Mouse (Mus musculus) urinary bladder, adult 18-20 months (tissue): ENCODE results near the gene Strn3.

Source experiments
- DNase-seq, 2 experiments: peaks; one replicate each; pipeline ENCODE4 v3.0.0; 2022; ENCODE audit warnings: low spot score in 2 of 2, mixed read lengths in 2 of 2

The Strn3 gene

GRCm38 (mm10) chr12:51691845-51692632 lies at the start of gene Strn3:
Gene Strn3, minus strand, starts transcription at chr12:51691897.
- peak; percentile 84 to 95 for DNase-seq

DNA sequence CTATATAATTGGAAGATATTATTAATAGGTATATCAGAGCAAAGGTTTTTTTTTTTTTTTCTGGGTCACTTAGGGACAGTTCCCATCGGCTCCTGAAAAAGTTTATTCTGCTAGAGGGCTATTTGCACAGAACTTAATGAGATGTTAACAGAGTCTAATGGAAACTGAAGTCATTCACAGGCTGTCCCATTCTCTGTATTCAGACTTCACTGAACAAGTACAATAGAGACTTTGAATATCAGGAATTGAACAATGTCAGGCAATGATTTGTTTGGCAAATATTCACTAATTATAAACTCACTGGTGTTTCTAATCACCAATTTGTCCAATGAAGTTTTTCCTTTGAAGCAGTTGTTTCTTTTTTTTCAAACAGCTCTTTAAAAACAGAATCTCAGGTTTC lies 45.1 kb upstream of the Strn3 start:
- DNase-seq, result no peak

DNA sequence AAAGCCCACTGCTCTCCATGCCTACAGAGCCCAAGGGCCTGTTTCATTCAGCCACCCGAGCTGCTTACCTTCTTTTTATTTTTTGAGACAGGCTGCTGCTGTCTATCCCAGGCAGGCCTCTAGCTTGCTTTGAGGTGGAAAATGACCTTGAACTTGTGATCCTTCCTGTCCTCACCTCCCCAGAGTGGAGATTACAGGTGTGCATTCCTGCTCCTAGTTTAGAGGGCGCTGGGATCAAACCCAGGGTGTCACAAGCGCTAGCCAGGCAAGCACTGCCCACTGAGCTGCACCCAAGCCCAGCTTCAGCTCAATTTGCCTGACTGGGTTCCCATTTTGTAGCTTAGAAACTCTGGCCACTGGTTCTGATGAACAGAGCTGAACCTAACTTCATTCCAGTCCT lies 44.7 kb upstream of the Strn3 start:
- DNase-seq, result no peak

- DNase-seq, result no peak
Measured at GRCm38 (mm10) chr12:51735840-51736271, 44.2 kb upstream of the Strn3 start.

- DNase-seq, result peak; percentile 33
Measured at GRCm38 (mm10) chr12:51734605-51735211, 43.0 kb upstream of the Strn3 start.

- no peak for DNase-seq
Measured at GRCm38 (mm10) chr12:51729827-51730226, 38.1 kb upstream of the Strn3 start.

DNA sequence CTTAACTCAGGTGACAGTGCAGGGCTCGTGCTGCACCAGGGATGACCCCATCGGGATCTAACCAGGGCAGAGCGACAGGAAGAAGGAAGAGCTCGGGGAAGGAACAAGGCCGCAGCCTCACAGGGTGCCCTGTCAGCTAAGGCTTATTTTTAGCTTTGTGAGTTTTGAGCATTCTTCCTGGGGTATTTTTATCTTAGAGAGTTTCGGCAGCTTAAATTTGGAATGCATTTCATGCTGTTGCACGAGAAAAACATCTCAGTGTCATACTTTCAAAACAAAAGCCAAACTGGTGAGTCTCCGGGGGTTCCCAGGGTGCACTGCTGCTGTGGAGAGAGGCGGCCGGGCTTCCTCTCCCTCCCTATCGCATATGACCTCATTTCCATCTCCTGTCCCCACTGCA lies 37.4 kb upstream of the Strn3 start:
- DNase-seq, result no peak

DNA sequence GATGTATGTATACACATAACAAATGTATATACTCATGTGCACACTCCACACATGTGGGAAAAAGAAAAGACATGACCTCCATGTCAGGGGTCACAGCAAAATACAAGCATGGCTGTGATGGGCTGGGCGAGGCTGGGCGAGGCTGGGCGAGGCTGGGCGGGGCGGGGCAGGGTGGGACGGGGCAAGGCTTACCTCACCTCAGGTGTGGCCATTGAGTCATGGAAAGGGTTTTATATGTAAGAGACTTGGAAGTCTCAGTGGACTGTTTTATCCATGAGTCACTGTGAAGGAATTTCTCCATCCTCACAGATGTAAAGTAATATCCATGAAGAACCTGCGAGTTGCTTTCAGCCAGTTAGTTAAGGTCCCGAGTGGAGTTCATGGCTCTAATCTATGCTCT lies 30.1 kb upstream of the Strn3 start:
- DNase-seq, result no peak

DNA sequence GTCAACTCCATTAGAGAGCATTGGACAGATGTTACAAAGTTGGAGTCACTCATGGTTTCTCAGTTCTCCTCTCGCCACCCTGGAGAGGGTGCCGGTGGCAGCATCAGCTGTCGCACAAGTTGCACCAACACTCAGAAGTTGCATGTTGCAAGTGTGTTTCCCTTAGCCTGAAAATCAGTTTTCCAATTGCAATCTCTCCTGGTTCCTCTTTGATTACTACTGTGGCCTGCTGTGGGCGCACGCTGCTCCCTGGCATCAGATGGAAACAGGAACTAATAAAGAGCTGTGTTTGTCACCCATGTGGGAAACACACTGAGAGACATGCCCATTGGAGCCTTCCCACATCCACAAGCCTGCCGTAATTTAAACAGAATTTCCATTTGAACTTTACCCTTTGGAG lies 26.9 kb upstream of the Strn3 start:
- no peak for DNase-seq

GRCm38 (mm10) chr12:51712685-51713084 lies 21.0 kb upstream of the Strn3 start:
- DNase-seq, result no peak

- DNase-seq, result no peak
Measured at GRCm38 (mm10) chr12:51710154-51710553, 18.5 kb upstream of the Strn3 start.

- DNase-seq, result no peak
Measured at GRCm38 (mm10) chr12:51709741-51710140, 18.0 kb upstream of the Strn3 start.

DNA sequence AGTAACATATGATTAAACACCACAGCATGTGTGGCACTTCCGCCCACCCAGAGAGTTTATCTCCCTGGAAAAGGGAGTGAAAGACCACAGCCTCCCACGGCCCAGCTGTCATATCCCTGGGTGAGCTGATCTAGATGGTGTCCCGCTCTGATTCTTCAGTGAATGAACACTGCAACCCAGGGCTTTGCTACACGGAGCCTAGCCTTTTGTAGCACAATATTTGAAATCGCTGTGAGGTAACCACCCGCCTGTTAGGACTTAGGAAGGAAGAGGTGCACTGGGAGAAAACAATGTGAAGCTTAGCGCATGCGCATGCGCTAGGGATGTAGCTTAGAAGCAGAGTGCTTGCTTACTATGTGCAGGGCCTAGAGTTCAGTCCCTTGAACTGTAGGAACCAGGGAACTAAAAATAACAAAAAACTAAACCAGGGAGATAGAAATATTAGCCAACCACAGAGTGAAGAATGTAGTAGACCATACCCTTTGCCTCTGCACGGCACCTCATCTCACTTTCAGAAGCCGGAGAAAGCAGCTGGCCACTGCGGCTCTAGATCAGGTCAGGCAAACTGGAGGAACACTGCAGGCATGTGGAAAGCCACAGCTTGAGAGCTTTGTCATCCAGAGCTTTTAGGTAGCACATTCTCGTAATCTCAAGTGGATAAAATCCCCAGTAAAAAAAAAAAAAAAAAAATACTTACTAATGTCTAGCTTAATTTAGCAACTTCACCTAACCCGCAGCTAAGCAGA lies 17.4 kb upstream of the Strn3 start:
- DNase-seq, result no peak

DNA sequence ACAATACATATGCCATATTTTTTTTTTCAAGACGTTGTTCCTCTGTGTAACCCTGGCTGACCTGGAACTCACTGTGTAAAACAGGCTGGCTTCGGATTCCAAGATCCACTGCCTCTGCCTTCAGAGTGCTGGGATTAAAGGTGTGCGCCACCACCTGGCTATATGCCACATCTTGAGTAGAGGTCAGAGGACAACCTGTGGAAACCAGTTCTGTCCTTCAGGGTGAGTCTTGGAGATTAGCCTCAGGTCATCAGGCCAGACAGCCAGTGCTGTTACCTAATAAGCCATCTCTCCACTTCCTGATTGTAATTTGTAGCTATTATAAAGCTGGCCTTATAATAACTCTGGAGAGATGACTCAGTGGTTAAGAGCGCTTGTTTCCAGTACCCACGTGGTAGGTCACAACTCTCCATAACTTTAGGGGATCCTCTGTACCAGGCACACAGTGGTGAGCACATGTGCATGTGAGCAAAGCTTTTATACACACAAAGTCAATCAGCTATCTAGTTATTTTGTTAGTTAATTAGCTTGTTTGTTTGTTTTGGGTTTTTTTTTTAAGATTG lies 15.1 kb upstream of the Strn3 start:
- no peak for DNase-seq

DNA sequence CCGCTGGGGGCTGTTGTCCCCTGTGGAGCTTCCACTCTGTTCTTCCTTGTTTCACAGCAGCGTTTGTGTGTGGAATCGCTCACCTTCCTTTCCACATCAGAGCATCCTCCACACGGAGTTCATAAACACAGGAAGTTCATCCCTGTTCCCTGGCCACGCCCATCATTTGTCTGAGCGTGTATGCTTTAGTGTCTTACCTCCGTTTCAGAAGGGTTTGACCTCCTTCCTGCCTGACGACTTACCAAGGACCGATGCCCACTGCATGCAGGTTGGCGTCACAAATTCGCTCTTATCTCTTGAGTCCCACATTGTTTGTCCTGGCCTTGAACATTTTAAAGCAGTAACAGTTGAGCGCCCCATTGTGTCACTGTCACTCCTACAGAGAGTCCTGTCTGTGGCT lies 14.1 kb upstream of the Strn3 start:
- no peak for DNase-seq

DNA sequence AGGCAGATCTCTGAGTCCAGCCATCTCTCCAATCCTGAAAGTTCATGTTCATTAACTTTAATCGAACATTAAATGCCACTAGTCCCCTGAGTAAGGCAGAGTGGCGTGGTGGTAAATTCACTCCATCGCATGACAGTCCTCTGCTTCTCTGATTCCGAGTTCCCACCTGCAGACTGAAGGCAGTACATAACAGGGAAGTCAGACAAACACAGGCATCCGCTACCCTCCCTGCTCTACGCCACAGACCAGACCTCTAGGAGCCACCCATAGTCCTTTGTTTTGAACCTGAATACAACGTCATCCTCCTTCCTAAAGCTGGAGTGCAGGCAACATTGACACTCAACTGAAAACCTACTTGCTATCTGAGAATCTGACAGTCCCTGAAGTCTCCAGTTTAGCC lies 12.9 kb upstream of the Strn3 start:
- DNase-seq, result no peak

GRCm38 (mm10) chr12:51703859-51704258 lies 12.2 kb upstream of the Strn3 start:
- DNase-seq, result no peak

GRCm38 (mm10) chr12:51701723-51702122 lies 10.0 kb upstream of the Strn3 start:
- no peak for DNase-seq

DNA sequence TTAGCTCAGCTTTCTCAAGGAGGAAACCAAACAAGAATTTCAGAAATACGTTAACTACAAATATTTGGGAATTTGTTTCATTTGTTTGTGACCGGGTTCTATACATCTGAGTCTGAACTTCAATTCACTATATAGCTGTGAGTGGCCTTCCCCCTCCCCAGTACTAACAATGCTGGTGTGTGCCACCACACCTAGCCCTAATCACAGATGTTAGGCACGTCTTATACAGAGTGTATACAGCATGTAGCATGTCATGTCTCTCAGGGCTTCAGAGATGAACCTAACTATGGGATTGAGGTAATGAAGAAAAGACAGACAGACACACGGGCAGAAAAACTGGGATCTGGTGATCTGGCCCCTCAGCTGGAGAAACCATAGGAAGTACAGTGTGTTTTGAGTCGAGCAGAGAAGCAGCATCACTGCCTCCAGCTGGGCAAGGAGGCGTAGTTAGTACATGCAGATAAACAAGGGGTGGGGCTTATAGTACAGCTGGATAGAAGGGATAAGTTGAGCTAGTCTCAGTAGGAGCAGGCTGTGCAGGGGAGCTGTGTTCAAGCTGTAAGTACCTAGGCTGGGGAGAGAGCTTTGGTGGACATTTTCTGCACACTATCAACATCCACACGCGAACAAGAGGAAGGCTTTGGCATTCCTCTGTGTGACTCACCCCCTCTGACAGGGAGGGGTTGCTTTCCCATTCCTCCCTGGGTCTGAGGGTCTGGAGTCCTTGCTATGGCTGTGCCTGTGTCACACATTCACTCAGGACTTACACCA lies 8.1 kb upstream of the Strn3 start:
- no peak for DNase-seq

DNA sequence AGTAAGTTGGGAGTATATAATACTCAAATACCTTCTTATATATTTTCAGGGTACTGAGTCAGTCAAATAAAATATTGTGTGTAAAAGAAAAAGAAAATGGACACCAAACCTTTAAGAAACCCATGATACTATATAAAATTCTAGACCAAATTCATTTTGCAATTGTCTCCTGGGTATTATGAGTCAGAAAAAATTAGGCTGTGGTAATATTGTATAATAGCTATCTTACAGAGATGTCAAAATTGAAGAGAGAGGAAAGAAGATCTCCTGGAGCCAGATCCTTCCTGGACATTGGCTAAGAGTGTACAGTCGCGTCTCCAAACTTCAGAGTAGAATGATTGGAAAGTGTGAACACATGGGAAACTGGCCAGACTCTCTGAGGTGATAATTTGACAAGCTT lies 4.5 kb upstream of the Strn3 start:
- DNase-seq, result no peak

- no peak for DNase-seq
Measured at GRCm38 (mm10) chr12:51694966-51695365, 3.3 kb upstream of the Strn3 start.

GRCm38 (mm10) chr12:51694096-51694495 lies 2.4 kb upstream of the Strn3 start:
- DNase-seq, result no peak
